Comparison of ENCODE assay signal across 27 mouse cellular contexts in the genomic region with DNA sequence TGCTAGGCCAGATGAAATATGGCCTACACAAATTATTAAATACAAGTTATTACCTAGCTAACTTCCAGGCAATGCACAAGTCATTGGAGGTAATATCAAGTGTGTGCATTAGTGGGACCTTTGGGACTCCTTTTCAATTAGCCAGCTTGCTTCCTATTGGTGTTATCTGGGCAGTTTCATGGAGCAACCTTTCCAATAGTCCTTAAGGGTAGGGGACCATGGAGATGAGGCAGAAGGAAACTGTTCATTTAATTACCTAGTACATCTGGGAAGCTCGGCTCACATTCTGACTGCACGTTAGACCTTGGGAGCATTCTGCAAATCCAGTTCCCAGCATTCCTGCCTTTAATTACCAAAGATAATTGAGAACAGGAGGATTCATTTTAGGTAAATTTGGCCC. TPM values are rescaled to one million over a fixed set of nuclear protein-coding genes. Genes with fewer than 3 reads are reported as not detected.
DNase-seq lines count a peak whose midpoint lies in the region; ATAC-seq and TF ChIP-seq lines count a peak whose summit lies in the region.
"Had no signal": no experiment of that assay in that cellular context is flagged by ENCODE, and none has a peak within 500 bp of the region (broad histone marks: within the 10 kb centered on the region; RNA-seq: fewer than 3 reads in every experiment).

No protein-coding gene starts in this region.

- H3K9me3 ChIP-seq in hindbrain, embryonic 16.5 days (ENCODE audit: control insufficient read depth, low read length) = no peaks in the 10 kb centered on the region
- no peaks in the 10 kb centered on the region for H3K9me3 ChIP-seq in hindbrain, embryonic 11.5 days (ENCODE audit: control insufficient read depth, low read length)
- no peaks in the 10 kb centered on the region for H3K9me3 ChIP-seq in hindbrain, postnatal 0 days (ENCODE audit: low read length)
- no peaks in the 10 kb centered on the region for H3K9me3 ChIP-seq in heart, embryonic 10.5 days
- H3K9me3 ChIP-seq: embryonic facial prominence, embryonic 10.5 days; embryonic facial prominence, embryonic 13.5 days; forebrain, embryonic 12.5 days; forebrain, embryonic 15.5 days; heart, embryonic 13.5 days had no signal

- no peak for TF ChIP-seq CTCF in hindbrain, postnatal 0 days (IDR thresholded peaks at IDR 0.05; ENCODE audit: low read depth)

- H3K4me3 ChIP-seq in hindbrain, embryonic 16.5 days (ENCODE audit: low read length) = no peak overlapping the region
- H3K4me3 ChIP-seq in hindbrain, embryonic 11.5 days (ENCODE audit: low read depth, low read length) = no peak overlapping the region
- H3K4me3 ChIP-seq in hindbrain, postnatal 0 days (ENCODE audit: low read length) = no peak overlapping the region
- no peak overlapping the region for H3K4me3 ChIP-seq in heart, embryonic 10.5 days
- H3K4me3 ChIP-seq: embryonic facial prominence, embryonic 10.5 days; embryonic facial prominence, embryonic 13.5 days; erythroblast, embryonic 14.5 days; forebrain, embryonic 12.5 days; forebrain, embryonic 15.5 days; heart, embryonic 13.5 days had no signal

- H3K4me2 ChIP-seq in hindbrain, embryonic 16.5 days (ENCODE audit: low read length) = no peak overlapping the region
- no peak overlapping the region for H3K4me2 ChIP-seq in hindbrain, embryonic 11.5 days (replicated peaks; ENCODE audit: low read depth, low read length)
- H3K4me2 ChIP-seq in hindbrain, postnatal 0 days (ENCODE audit: low read depth, low read length) = no peak overlapping the region
- H3K4me2 ChIP-seq: embryonic facial prominence, embryonic 13.5 days; forebrain, embryonic 12.5 days; forebrain, embryonic 15.5 days; heart, embryonic 13.5 days had no signal

- peak; percentile 58 for ATAC-seq in hindbrain, embryonic 16.5 days
- no peak for ATAC-seq in hindbrain, embryonic 11.5 days (ENCODE audit: low FRiP score)
- ATAC-seq in hindbrain, postnatal 0 days = peak; percentile 68
- ATAC-seq: activated CD4-positive, CD25-positive, alpha-beta regulatory T cell, adult 4 months; CD4-positive, CD25-positive, alpha-beta regulatory T cell, adult 4 months; forebrain, embryonic 15.5 days had no signal

- H3K27me3 ChIP-seq in hindbrain, embryonic 16.5 days (replicated peaks; ENCODE audit: control insufficient read depth, insufficient read depth, low read length) = no peaks in the 10 kb centered on the region
- no peaks in the 10 kb centered on the region for H3K27me3 ChIP-seq in hindbrain, embryonic 11.5 days (ENCODE audit: control insufficient read depth, insufficient read depth, low read length)
- no peaks in the 10 kb centered on the region for H3K27me3 ChIP-seq in hindbrain, postnatal 0 days (ENCODE audit: insufficient read depth, low read length)
- H3K27me3 ChIP-seq in heart, embryonic 10.5 days (ENCODE audit: insufficient read depth, poor library complexity, severe bottlenecking) = no peaks in the 10 kb centered on the region
- H3K27me3 ChIP-seq: embryonic facial prominence, embryonic 13.5 days; forebrain, embryonic 12.5 days; forebrain, embryonic 15.5 days; heart, embryonic 13.5 days had no signal

- DNase-seq in hindbrain, embryonic 11.5 days (ENCODE audit: low spot score) = no peak
- DNase-seq in MN1 (ENCODE audit: low spot score) (peak; percentile 26), liver (no peak)
- DNase-seq in hindbrain, postnatal 0 days (ENCODE audit: low spot score) = peak; percentile 10
- DNase-seq in heart, embryonic 10.5 days (ENCODE audit: low spot score) = no peak
- DNase-seq: adrenal gland, adult 8-10 months; adrenal gland, postnatal 25 days; cerebellum, adult 11-12 months; cerebellum, adult 8-10 months; cerebellum, postnatal 10 days; cerebellum, postnatal 36 days; embryo, embryonic 11 days; gastrocnemius, postnatal 25 days; heart, adult 18-20 months; heart, postnatal 14 days; heart, postnatal 4 days had no signal

- H3K9ac ChIP-seq in hindbrain, embryonic 16.5 days (ENCODE audit: low read depth, low read length) = no peak overlapping the region
- H3K9ac ChIP-seq in hindbrain, embryonic 11.5 days (ENCODE audit: low read depth, low read length) = no peak overlapping the region
- H3K9ac ChIP-seq in hindbrain, postnatal 0 days (replicated peaks; ENCODE audit: low read length) = no peak overlapping the region
- H3K9ac ChIP-seq: embryonic facial prominence, embryonic 13.5 days; forebrain, embryonic 12.5 days; forebrain, embryonic 15.5 days; heart, embryonic 13.5 days had no signal

- H3K27ac ChIP-seq in hindbrain, embryonic 16.5 days (ENCODE audit: low read depth, low read length) = no peak overlapping the region
- no peak overlapping the region for H3K27ac ChIP-seq in hindbrain, embryonic 11.5 days (ENCODE audit: low read depth, low read length)
- no peak overlapping the region for H3K27ac ChIP-seq in hindbrain, postnatal 0 days
- H3K27ac ChIP-seq in heart, embryonic 10.5 days = no peak overlapping the region
- H3K27ac ChIP-seq: embryonic facial prominence, embryonic 10.5 days; embryonic facial prominence, embryonic 13.5 days; forebrain, embryonic 12.5 days; forebrain, embryonic 15.5 days; heart, embryonic 13.5 days had no signal

- 69% methylated on average over 2 of the region's 2 CpGs for WGBS in hindbrain, embryonic 16.5 days
- 97% methylated on average over 2 of the region's 2 CpGs for WGBS in hindbrain, embryonic 11.5 days
- 80% methylated on average over 2 of the region's 2 CpGs for WGBS in hindbrain, postnatal 0 days
- WGBS in heart, embryonic 10.5 days = 86% methylated on average over 2 of the region's 2 CpGs

- H3K4me1 ChIP-seq in hindbrain, embryonic 16.5 days (ENCODE audit: control insufficient read depth, insufficient read depth, low read depth, low read length) = no peaks in the 10 kb centered on the region
- no peaks in the 10 kb centered on the region for H3K4me1 ChIP-seq in hindbrain, embryonic 11.5 days (replicated peaks; ENCODE audit: control insufficient read depth, insufficient read depth, low read length)
- H3K4me1 ChIP-seq in hindbrain, postnatal 0 days (ENCODE audit: insufficient read depth, low read length) = no peaks in the 10 kb centered on the region
- no peaks in the 10 kb centered on the region for H3K4me1 ChIP-seq in heart, embryonic 10.5 days
- H3K4me1 ChIP-seq: embryonic facial prominence, embryonic 13.5 days; forebrain, embryonic 12.5 days; forebrain, embryonic 15.5 days; heart, embryonic 13.5 days had no signal

- no peaks in the 10 kb centered on the region for H3K36me3 ChIP-seq in hindbrain, embryonic 16.5 days (ENCODE audit: control insufficient read depth, insufficient read depth, low read length)
- H3K36me3 ChIP-seq in hindbrain, embryonic 11.5 days (ENCODE audit: control insufficient read depth, insufficient read depth, low read length) = no peaks in the 10 kb centered on the region
- H3K36me3 ChIP-seq in hindbrain, postnatal 0 days (ENCODE audit: insufficient read depth, low read length) = no peaks in the 10 kb centered on the region
- H3K36me3 ChIP-seq in heart, embryonic 10.5 days = no peaks in the 10 kb centered on the region
- H3K36me3 ChIP-seq: embryonic facial prominence, embryonic 10.5 days; embryonic facial prominence, embryonic 13.5 days; forebrain, embryonic 12.5 days; forebrain, embryonic 15.5 days; heart, embryonic 13.5 days had no signal

RNA-seq across cellular contexts. Expression of gene Slc16a14, which starts 30.5 kb away (rescaled TPM):
- 10.3 and 15.0 TPM in 2 replicates for polyA plus RNA-seq in hindbrain, embryonic 16.5 days (2015; fragmentation: Nextera tagmentation; extraction: Ambion mirVana)
- 1.8 and 2.9 TPM in 2 replicates for polyA plus RNA-seq in hindbrain, embryonic 11.5 days (2014; fragmentation: Nextera tagmentation; extraction: Ambion mirVana)
- total RNA-seq in hindbrain, postnatal 0 days (2014; rRNA removed) = 15.7 and 20.3 TPM in 2 replicates
- 14.5 and 16.2 TPM in 2 replicates for polyA plus RNA-seq in hindbrain, postnatal 0 days (2015; fragmentation: Nextera tagmentation; extraction: Ambion mirVana)
- polyA plus RNA-seq in heart, embryonic 10.5 days (2016; fragmentation: Nextera tagmentation; extraction: Ambion mirVana) = 0.09 and 0.18 TPM in 2 replicates
- total RNA-seq: MEL had no signal
- polyA plus RNA-seq: activated CD4-positive, CD25-positive, alpha-beta regulatory T cell, adult 4 months; CD4-positive, CD25-positive, alpha-beta regulatory T cell, adult 4 months; erythroblast, embryonic 14.5 days; heart, embryonic 16.5 days had no signal

Comparison
In these comparisons a context has a peak if more than half of its experiments do, and no peak if none do; other contexts are left out.
1. DNase-seq: peak in MN1 (single experiment) and hindbrain, postnatal 0 days (single experiment); none in hindbrain, embryonic 11.5 days (single experiment), liver (single experiment) and heart, embryonic 10.5 days (single experiment).